Mouse (Mus musculus): ENCODE data around the gene Aff1. TPM values are rescaled to one million over a fixed set of nuclear protein-coding genes. Genes with fewer than 3 reads are reported as not detected.
A peak's percentile ranks its signal among the peaks of the same experiment; 100 is the strongest.

Aff1 gene
- total RNA-seq, 2 experiments from 2014 or later: 28.2 to 32.7 TPM

- DNase-seq: no peak
These were observed 57.5 kb downstream of the Aff1 start for GRCm38 (mm10) chr5:103749465-103750285.

GRCm38 (mm10) chr5:103752665-103753510 is 60.7 kb downstream of the Aff1 start:
- DNase-seq: peak; percentile 33

- DNase-seq: peak; percentile 88
These were observed 61.5 kb downstream of the Aff1 start for GRCm38 (mm10) chr5:103753511-103754329.

GRCm38 (mm10) chr5:103754330-103755134 is 62.4 kb downstream of the Aff1 start:
- DNase-seq: peak; percentile 59

DNA sequence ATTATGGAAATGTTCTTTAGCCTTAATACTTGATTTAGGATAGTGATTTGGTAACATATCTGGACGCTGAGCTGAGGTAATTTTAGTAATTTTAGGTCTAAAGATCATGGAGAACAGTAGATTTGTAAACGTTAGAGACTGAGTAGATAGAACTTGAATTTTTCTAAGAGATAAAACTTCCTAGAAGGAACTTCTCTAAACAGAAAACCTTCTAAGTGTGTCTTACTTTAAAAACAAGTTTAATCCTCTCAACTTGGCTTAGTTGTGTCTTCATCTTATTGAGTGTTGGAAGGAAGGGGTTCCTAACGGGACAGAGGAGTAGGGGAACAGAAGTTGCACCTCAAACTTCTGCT is 62.9 kb downstream of the Aff1 start:
- DNase-seq: no peak

DNA sequence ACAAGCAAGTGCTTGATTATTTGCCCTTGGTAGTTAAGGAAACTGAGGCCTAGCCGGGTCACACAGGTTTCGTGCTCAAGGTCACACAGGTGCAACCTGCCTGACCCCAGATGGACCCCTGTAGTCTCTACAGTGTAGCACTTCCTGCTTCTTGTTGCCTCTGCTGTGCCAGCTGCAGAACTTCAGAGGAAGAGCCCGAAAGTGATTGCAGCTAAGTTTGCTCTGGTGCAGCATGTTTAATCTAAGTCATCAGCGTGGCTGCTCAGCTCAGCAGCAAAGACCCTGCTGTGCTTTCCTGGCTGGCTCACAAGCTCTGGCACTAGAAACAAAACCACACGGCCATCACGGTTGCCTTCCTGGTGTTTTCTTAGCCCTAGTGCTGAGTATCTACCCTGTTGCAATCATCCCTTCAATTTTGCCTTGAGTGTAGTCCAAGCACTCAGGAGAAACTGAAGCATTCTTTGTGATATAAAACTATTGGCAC is 64.1 kb downstream of the Aff1 start:
- peak; percentile 27 for DNase-seq

- no peak for DNase-seq
These were observed 66.3 kb downstream of the Aff1 start for GRCm38 (mm10) chr5:103758491-103758890.

- no peak for DNase-seq
These were observed 67.6 kb downstream of the Aff1 start for GRCm38 (mm10) chr5:103759489-103760424.

GRCm38 (mm10) chr5:103760425-103761131 is 68.4 kb downstream of the Aff1 start:
- DNase-seq: peak; percentile 42

DNA sequence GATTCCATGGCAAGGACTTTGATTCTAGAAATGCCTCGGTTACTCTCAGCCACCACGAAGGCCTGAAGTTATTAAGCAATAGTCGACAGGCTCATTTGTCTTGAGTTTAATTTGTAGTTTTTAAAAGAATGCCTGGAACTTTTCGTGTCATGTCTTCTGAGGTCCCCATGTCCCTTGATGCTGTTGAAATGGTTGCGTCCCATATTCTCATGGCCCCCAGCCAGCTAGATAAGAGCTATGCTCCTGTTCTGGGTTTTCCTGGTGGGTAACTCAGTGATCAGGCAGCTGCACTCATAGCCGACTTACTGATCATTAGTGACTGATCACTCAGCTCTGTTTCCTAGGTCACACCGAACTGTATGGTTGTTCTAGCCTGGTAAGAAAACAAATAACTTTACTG is 69.6 kb downstream of the Aff1 start:
- no peak for DNase-seq

- no peak for DNase-seq
These were observed 70.7 kb downstream of the Aff1 start for GRCm38 (mm10) chr5:103762850-103763254.

DNA sequence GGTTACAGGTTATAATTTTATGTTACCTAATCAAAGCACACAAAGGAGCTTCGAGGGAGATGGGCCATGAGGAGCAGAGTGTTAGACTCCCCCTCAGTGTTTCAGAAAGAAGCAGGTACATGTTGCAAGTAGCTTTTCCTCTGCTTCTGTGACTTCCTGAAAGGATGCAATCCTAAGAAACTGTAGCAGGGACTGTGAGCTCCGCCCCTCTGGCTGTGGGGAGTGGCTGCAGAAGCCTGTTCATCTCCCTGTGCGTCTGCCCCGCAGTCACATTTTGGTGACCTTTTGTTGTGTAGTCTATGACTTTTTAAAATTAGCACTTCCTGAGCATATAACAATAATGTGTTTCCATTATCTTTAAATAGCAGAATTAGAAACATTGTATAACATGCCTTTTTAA is 73.2 kb downstream of the Aff1 start:
- no peak for DNase-seq

- no peak for DNase-seq
These were observed 73.7 kb downstream of the Aff1 start for GRCm38 (mm10) chr5:103765758-103766431.

DNA sequence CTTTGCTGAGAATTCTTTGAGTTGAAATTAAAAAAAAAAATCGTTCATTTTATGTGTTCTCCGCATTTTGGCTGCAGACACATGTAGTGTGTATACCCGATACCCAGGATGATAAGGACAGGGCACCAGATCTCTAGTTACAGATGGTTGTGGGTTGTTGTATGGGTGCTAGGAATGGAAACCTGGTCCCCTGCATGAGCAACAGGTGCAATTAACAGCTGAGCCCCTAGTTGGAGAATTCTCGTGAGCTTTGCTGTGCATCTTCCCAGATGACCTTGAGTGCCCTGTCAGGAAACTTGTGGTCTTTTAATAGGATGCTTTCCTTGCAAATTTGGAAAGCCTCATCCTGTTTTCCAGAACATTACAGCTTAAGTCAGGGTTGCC is 74.2 kb downstream of the Aff1 start:
- DNase-seq: no peak

DNA sequence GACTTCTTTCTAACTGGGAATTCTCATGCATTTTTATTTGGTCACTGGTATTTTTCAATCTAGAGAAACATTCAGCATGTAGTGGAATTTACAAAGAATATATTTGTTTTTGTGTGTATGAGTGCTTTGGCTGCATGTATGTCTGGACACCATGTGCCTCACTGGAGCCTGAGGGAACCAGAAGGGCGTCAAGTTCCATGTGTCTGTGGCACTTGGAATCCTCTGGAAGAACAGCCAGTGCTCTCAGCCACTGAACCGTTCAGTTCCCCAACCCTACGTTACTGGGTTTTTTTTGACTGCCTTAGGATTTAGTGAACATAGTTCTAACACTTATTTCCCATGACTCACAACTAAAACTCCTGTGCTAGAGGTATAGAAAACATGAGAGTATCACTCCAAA is 76.8 kb downstream of the Aff1 start:
- DNase-seq: no peak

DNA sequence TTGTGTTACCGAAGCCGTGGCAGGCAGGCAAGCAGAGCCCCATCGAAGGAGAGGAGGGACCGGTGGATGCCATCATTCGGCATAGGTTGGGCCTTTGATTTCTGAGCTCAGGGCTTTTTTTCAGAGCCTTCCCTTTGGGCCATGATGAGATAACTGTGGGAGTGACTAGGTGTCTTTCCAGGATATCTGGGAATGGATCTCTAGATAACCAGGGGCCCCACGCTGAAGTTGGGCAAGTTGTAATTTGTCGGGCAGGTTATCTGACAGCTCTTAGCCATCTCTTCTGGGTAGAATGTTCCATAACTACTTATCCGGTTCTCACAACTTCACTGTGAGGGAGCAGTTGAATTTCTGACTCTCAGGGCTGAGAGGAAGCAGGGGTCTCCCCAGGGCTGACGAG is 77.5 kb downstream of the Aff1 start:
- no peak for DNase-seq

- no peak for DNase-seq
These were observed 78.5 kb downstream of the Aff1 start for GRCm38 (mm10) chr5:103770447-103771222.

DNA sequence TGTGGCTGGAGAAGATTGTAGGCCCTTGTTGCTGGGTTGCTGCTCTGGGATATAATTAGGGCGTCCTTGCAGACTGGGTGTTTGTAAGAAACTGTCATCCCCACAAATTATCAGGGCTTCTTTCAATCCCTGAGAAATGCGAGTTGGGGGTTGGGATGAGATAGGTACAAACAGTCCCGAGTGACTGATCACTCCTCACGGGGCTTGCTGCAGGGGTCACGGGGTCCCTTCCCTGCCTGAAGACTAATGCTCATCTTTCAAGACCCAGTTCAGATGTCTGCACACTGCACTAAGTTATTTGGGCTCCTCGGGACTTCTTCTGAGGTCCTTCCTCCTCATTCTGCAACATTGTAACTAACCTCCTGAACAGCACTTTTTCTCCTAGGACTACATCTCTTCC is 79.2 kb downstream of the Aff1 start:
- DNase-seq: no peak
